Mouse (Mus musculus) myocyte (in vitro differentiated cells): ENCODE results near the gene Hcn1. TPM values are rescaled to one million over a fixed set of nuclear protein-coding genes. Genes with fewer than 3 reads are reported as not detected.

Experiments
- H3K27me3 ChIP-seq: one replicate; pipeline ENCODE4 v1.6.1; 2011; ENCODE audit not compliant: control insufficient read depth, insufficient read depth, insufficient read length
- H3K36me3 ChIP-seq: one replicate; pipeline ENCODE4 v1.6.1; 2011; ENCODE audit not compliant: control insufficient read depth, insufficient read depth
- H3K4me2 ChIP-seq: one replicate; pipeline ENCODE4 v1.6.1; 2011; ENCODE audit warnings: low read depth, control low read depth
- H3K4me3 ChIP-seq: one replicate; pipeline ENCODE4 v1.5.1; 2011; ENCODE audit warnings: mild to moderate bottlenecking, control low read depth, moderate library complexity
- H3K79me2 ChIP-seq: one replicate; pipeline ENCODE4 v1.6.1; 2011; ENCODE audit not compliant: control insufficient read depth, insufficient read depth
- H3ac ChIP-seq: one replicate; pipeline ENCODE4 v1.6.1; 2011; ENCODE audit not compliant: control insufficient read depth, insufficient read length
- CEBPB ChIP-seq: IDR thresholded peaks from 2 replicates; pipeline ENCODE4 v1.6.1; 2011; ENCODE audit warnings: mild to moderate bottlenecking, moderate library complexity; ENCODE audit not compliant: poor library complexity, insufficient read depth, severe bottlenecking
- E2F4 ChIP-seq: IDR thresholded peaks from one replicate; pipeline ENCODE4 v1.6.1; 2011; ENCODE audit warnings: mild to moderate bottlenecking, control low read depth, moderate library complexity; ENCODE audit not compliant: insufficient read depth
- MAX ChIP-seq: IDR thresholded peaks from one replicate; pipeline ENCODE4 v1.6.1; 2011; ENCODE audit warnings: low read depth, mild to moderate bottlenecking, control low read depth
- MYOD1 ChIP-seq, 3 experiments: IDR thresholded peaks; one replicate each; pipeline ENCODE4 v1.6.1; 2011; ENCODE audit warnings: control low read depth in 2 of 3, low read depth in 2 of 3, mild to moderate bottlenecking in 2 of 3, moderate library complexity in 1 of 3; ENCODE audit not compliant: insufficient read length in 2 of 3, control insufficient read depth in 1 of 3
- MYOG ChIP-seq, 3 experiments: IDR thresholded peaks; one replicate each; pipeline ENCODE4 v1.6.1; 2011; ENCODE audit warnings: control low read depth in 2 of 3, low read depth in 2 of 3, mild to moderate bottlenecking in 2 of 3; ENCODE audit not compliant: insufficient read length in 2 of 3, control insufficient read depth in 1 of 3, insufficient read depth in 1 of 3
- POLR2A ChIP-seq: IDR thresholded peaks from one replicate; pipeline ENCODE4 v1.6.1; 2011; ENCODE audit warnings: low read depth, mild to moderate bottlenecking, control low read depth, moderate library complexity; ENCODE audit not compliant: insufficient read length
- POLR2AphosphoS2 ChIP-seq: IDR thresholded peaks from one replicate; pipeline ENCODE4 v1.6.1; 2011; ENCODE audit warnings: low read depth, control low read depth; ENCODE audit not compliant: insufficient read length
- REST ChIP-seq: IDR thresholded peaks from one replicate; pipeline ENCODE4 v1.6.1; 2011; ENCODE audit warnings: mild to moderate bottlenecking, control low read depth, moderate library complexity; ENCODE audit not compliant: insufficient read depth, insufficient read length
- SRF ChIP-seq: IDR thresholded peaks from one replicate; pipeline ENCODE4 v1.6.1; 2011; ENCODE audit warnings: low read depth; ENCODE audit not compliant: control insufficient read depth, insufficient read length
- TCF12 ChIP-seq: IDR thresholded peaks from one replicate; pipeline ENCODE4 v1.6.1; 2011; ENCODE audit warnings: mild to moderate bottlenecking, control low read depth; ENCODE audit not compliant: poor library complexity, insufficient read depth, severe bottlenecking
- TCF3 ChIP-seq: IDR thresholded peaks from one replicate; pipeline ENCODE4 v1.6.1; 2011; ENCODE audit warnings: low read depth, control low read depth; ENCODE audit not compliant: insufficient read length
- USF1 ChIP-seq: IDR thresholded peaks from one replicate; pipeline ENCODE4 v1.6.1; 2011; ENCODE audit warnings: low read depth, mild to moderate bottlenecking, control low read depth, moderate library complexity
- polyA plus RNA-seq: library from polyadenylated mRNA; unstranded; fragments of >200 nt; fragmentation: generic; extraction: Trizol; gene quantifications from one replicate; pipeline ENCODE4 v1.2.1, GENCODE M21; 2012; ENCODE audit warnings: missing spikeins

Hcn1 gene
- polyA plus RNA-seq, 1 experiment, result 0.13 TPM

DNA sequence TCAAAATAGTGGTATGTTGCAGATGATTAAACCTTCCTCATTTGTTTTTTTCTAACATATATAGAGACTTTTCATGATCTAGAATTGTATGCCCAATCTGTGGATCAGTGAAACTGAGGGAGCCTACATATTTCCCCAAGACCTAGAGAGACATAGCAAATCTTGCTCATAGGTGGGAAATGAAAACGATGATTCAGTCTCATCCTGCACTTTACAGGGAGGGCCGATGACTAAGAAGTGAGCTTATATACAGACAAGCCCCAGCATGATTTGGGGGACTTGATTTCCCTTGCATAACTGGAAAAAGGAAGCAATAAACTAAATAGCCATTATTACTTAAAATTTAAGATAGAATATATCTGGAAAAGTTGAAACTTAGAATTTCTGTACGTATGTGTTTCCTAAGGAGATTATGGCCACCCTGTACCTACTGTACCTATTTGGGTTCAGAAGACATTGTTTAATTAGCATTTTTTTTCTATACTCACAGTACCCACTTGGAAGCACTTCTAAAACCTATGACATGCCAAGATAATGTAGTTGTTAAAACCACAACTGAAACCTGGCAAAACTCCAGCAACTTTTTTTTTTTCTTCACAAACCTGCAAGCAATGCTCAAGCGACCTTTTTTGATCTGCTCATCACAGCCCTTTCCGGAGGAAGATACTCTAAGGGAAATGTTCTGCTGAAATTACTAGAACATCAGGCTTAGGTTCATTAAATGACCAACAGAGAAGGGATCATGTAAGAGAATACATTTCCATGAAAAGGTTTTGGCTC, 3.0 kb downstream of the Hcn1 start:
- no peak for TF ChIP-seq USF1
- TF ChIP-seq TCF3, result no peak
- TF ChIP-seq E2F4, result no peak
- TF ChIP-seq POLR2AphosphoS2, result no peak
- Histone ChIP-seq H3K4me2 (no peak overlapping the region), H3K4me3 (no peak overlapping the region), H3K27me3 (no peaks in the 10 kb centered on the region), H3K79me2 (no peaks in the 10 kb centered on the region), H3K36me3 (no peaks in the 10 kb centered on the region), H3ac (no peak overlapping the region)

DNA sequence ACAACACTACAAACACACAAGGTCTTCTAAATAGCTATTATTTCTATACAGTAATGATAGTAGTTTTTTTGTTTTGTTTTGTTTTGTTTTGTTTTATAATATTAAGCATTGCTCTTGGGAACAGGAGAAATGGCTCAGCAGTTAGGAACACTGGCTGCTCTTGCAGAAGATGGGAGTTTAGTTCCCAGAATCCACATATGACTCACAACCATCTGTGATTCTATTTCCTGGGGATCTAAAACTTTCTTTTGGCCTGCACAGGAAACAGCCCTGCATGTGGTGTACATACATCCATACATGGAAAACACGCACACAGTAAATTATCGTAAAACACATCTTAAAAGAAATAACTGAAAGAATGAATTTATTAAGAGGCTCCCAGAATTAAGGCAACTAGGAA, 9.8 kb downstream of the Hcn1 start:
- TF ChIP-seq TCF12, result no peak
- TF ChIP-seq TCF3, result no peak
- no peak for TF ChIP-seq CEBPB
- Histone ChIP-seq H3K36me3 (no peaks in the 10 kb centered on the region), H3ac (no peak overlapping the region), H3K4me3 (no peak overlapping the region), H3K27me3 (no peaks in the 10 kb centered on the region), H3K4me2 (no peak overlapping the region), H3K79me2 (no peaks in the 10 kb centered on the region)

GRCm38 (mm10) chr13:117619544-117619943, 17.4 kb downstream of the Hcn1 start:
- Histone ChIP-seq H3K4me3 (no peak overlapping the region), H3K4me2 (no peak overlapping the region), H3K36me3 (no peaks in the 10 kb centered on the region), H3K79me2 (no peaks in the 10 kb centered on the region), H3K27me3 (no peaks in the 10 kb centered on the region), H3ac (no peak overlapping the region)
- TF ChIP-seq MAX (no peak), USF1 (no peak), MYOD1 (IDR thresholded peaks at IDR 0.05; ENCODE audit: control insufficient read depth in 1 of 3, insufficient read length in 2 of 3, low read depth in 2 of 3) (no peak)

- H3ac ChIP-seq, result no peak overlapping the region
- TF ChIP-seq MYOD1 (IDR thresholded peaks at IDR 0.05; ENCODE audit: control insufficient read depth in 1 of 3, insufficient read length in 2 of 3, low read depth in 2 of 3) (no peak), MYOG (IDR thresholded peaks at IDR 0.05; ENCODE audit: control insufficient read depth in 1 of 3, insufficient read depth in 1 of 3, insufficient read length in 2 of 3, low read depth in 2 of 3) (no peak), POLR2A (no peak), TCF12 (no peak), POLR2AphosphoS2 (no peak), USF1 (no peak), CEBPB (no peak), TCF3 (no peak), E2F4 (no peak), SRF (no peak), REST (no peak), MAX (no peak)
- H3K27me3 ChIP-seq, result no peaks in the 10 kb centered on the region
- no peak overlapping the region for H3K4me2 ChIP-seq
- H3K4me3 ChIP-seq, result no peak overlapping the region
- no peaks in the 10 kb centered on the region for H3K36me3 ChIP-seq
- no peaks in the 10 kb centered on the region for H3K79me2 ChIP-seq
These were observed 55.4 kb downstream of the Hcn1 start for GRCm38 (mm10) chr13:117657501-117657900.

- no peak overlapping the region for H3K4me3 ChIP-seq
- no peaks in the 10 kb centered on the region for H3K79me2 ChIP-seq
- H3ac ChIP-seq, result no peak overlapping the region
- TF ChIP-seq CEBPB (no peak), POLR2A (no peak), SRF (no peak), MYOG (IDR thresholded peaks at IDR 0.05; ENCODE audit: control insufficient read depth in 1 of 3, insufficient read depth in 1 of 3, insufficient read length in 2 of 3, low read depth in 2 of 3) (peak in 1 of 3 experiments; percentile 59), MYOD1 (IDR thresholded peaks at IDR 0.05; ENCODE audit: control insufficient read depth in 1 of 3, insufficient read length in 2 of 3, low read depth in 2 of 3) (peak; percentile 3 to 52 (median 4)), E2F4 (no peak), POLR2AphosphoS2 (no peak)
- H3K36me3 ChIP-seq, result no peaks in the 10 kb centered on the region
- H3K27me3 ChIP-seq, result no peaks in the 10 kb centered on the region
- H3K4me2 ChIP-seq, result peak overlapping the region; percentile 70
These were observed 56.5 kb downstream of the Hcn1 start for GRCm38 (mm10) chr13:117658414-117659175.
